Comparison of ENCODE assay signal across 9 mouse cellular contexts in genomic region chr11:88589641-88590040, GRCm38 (mm10).
A peak's percentile ranks its signal among the peaks of the same experiment; 100 is the strongest.
DNase-seq lines count a peak whose midpoint lies in the region; ATAC-seq and TF ChIP-seq lines count a peak whose summit lies in the region.
"Had no signal": no experiment of that assay in that cellular context is flagged by ENCODE, and none has a peak within 500 bp of the region (broad histone marks: within the 10 kb centered on the region; RNA-seq: fewer than 3 reads in every experiment).

No protein-coding gene starts in this region.

- no peaks in the 10 kb centered on the region for H3K9me3 ChIP-seq in neural tube, embryonic 11.5 days (ENCODE audit: control insufficient read depth, low read length)
- H3K9me3 ChIP-seq in forebrain, embryonic 11.5 days (ENCODE audit: control insufficient read depth, low read length): no peaks in the 10 kb centered on the region

- H3K4me1 ChIP-seq in neural tube, embryonic 11.5 days (ENCODE audit: control insufficient read depth, insufficient read depth, low read length): peaks cover 59% of the 10 kb centered on the region
- H3K4me1 ChIP-seq in forebrain, embryonic 11.5 days (replicated peaks; ENCODE audit: control insufficient read depth, insufficient read depth, low read length): peaks cover 41% of the 10 kb centered on the region
- peaks cover 20% of the 10 kb centered on the region for H3K4me1 ChIP-seq in thymus, adult 2 months (replicated peaks; ENCODE audit: control insufficient read depth, insufficient read depth, low read length)

- H3K27ac ChIP-seq in neural tube, embryonic 11.5 days (ENCODE audit: low read depth, low read length): peak overlapping the region; percentile 94
- peak overlapping the region; percentile 71; the same call in 1 of the 2 replicates for H3K27ac ChIP-seq in forebrain, embryonic 11.5 days (ENCODE audit: low read depth, low read length)
- H3K27ac ChIP-seq in thymus, adult 2 months (ENCODE audit: control insufficient read depth, insufficient read depth, low read length): no peak overlapping the region
- H3K27ac ChIP-seq: liver, embryonic 14.5 days had no signal

- whole genome bisulfite sequencing in neural tube, embryonic 11.5 days: 84% methylated on average over 6 of the region's 6 CpGs
- 95% methylated on average over 6 of the region's 6 CpGs for WGBS in forebrain, embryonic 11.5 days
- WGBS in thymus, adult 2 months: 92% methylated on average over 6 of the region's 6 CpGs

- no peak overlapping the region for H3K4me3 ChIP-seq in neural tube, embryonic 11.5 days (ENCODE audit: low read depth, low read length)
- H3K4me3 ChIP-seq in forebrain, embryonic 11.5 days (ENCODE audit: low read depth, low read length): no peak overlapping the region
- no peak overlapping the region for H3K4me3 ChIP-seq in thymus, adult 2 months (ENCODE audit: control insufficient read depth, insufficient read depth, low read length)

- no peaks in the 10 kb centered on the region for H3K27me3 ChIP-seq in neural tube, embryonic 11.5 days (ENCODE audit: control insufficient read depth, insufficient read depth, low read length)
- H3K27me3 ChIP-seq in forebrain, embryonic 11.5 days (ENCODE audit: control insufficient read depth, insufficient read depth, low read length): no peaks in the 10 kb centered on the region
- H3K27me3 ChIP-seq in thymus, adult 2 months (ENCODE audit: control insufficient read depth, insufficient read depth, low read length): no peaks in the 10 kb centered on the region

- no peak for TF ChIP-seq POLR2A in thymus, adult 2 months (IDR thresholded peaks at IDR 0.05; ENCODE audit: control insufficient read depth, extremely low read depth, insufficient read depth, low read length, poor library complexity)

- no peak for ATAC-seq in neural tube, embryonic 11.5 days (ENCODE audit: insufficient read depth, low FRiP score, low TSS enrichment)
- no peak for ATAC-seq in forebrain, embryonic 11.5 days (replicated peaks; ENCODE audit: low FRiP score)
- ATAC-seq in inflammation-experienced regulatory T-cells, adult 6 months: peak; percentile 61

- H3K36me3 ChIP-seq in neural tube, embryonic 11.5 days (ENCODE audit: control insufficient read depth, insufficient read depth, low read length): 0 out of 2 replicates have a peak, but pooled peaks cover 4% of the 10 kb centered on the region
- H3K36me3 ChIP-seq in forebrain, embryonic 11.5 days (ENCODE audit: control insufficient read depth, insufficient read depth, low read length): no peaks in the 10 kb centered on the region; the same call in 1 of the 2 replicates
- H3K36me3 ChIP-seq in thymus, adult 2 months (ENCODE audit: control insufficient read depth, insufficient read depth, low read length): 0 out of 2 replicates have a peak, but pooled peaks cover 9% of the 10 kb centered on the region

- H3K9ac ChIP-seq in neural tube, embryonic 11.5 days (ENCODE audit: low read length): no peak overlapping the region
- H3K9ac ChIP-seq in forebrain, embryonic 11.5 days (ENCODE audit: low read length): no peak overlapping the region
- H3K9ac ChIP-seq: liver, embryonic 14.5 days had no signal

- no peak overlapping the region for H3K4me2 ChIP-seq in neural tube, embryonic 11.5 days (ENCODE audit: low read depth)
- H3K4me2 ChIP-seq in forebrain, embryonic 11.5 days (ENCODE audit: low read depth, low read length, severe bottlenecking): no peak overlapping the region

- DNase-seq in neural tube, embryonic 11.5 days (ENCODE audit: low spot score): no peak
- DNase-seq in neural tube, embryonic 10.5 days (ENCODE audit: extremely low spot score, low spot score): no peak
- no peak for DNase-seq in forebrain, embryonic 11.5 days (ENCODE audit: low spot score)
- no peak for DNase-seq in thymus, adult 2 months
- DNase-seq in ovary, postnatal 10 days (ENCODE audit: low spot score): no peak
- no peak for DNase-seq in adrenal gland, adult 18-20 months (ENCODE audit: low spot score in 2 of 2)
- no peak for DNase-seq in spleen, postnatal 14 days (ENCODE audit: low spot score in 2 of 2)

- no peak for TF ChIP-seq CTCF in thymus, adult 2 months (IDR thresholded peaks at IDR 0.05; ENCODE audit: borderline replicate concordance, control insufficient read depth, extremely low read depth, insufficient read depth, low read length, poor library complexity)
